Mouse (Mus musculus) olfactory bulb, adult 2 months (tissue): Measurements from ENCODE around the gene Npy4r. TPM values are rescaled to one million over a fixed set of nuclear protein-coding genes. Genes with fewer than 3 reads are reported as not detected.

ENCODE experiments used
- H3K27ac ChIP-seq: fragments of 200-500 bp; 2 replicates; pipeline ENCODE4 v1.5.1; 2012; ENCODE audit warnings: low read depth, low read length; ENCODE audit not compliant: insufficient read depth
- H3K4me1 ChIP-seq: fragments of 200-500 bp; 2 replicates; pipeline ENCODE4 v1.6.1; 2012; ENCODE audit warnings: low read length; ENCODE audit not compliant: control insufficient read depth, insufficient read depth
- H3K4me3 ChIP-seq: fragments of 200-500 bp; 2 replicates; pipeline ENCODE4 v1.5.1; 2012; ENCODE audit warnings: mild to moderate bottlenecking, low read depth, low read length, moderate library complexity; ENCODE audit not compliant: insufficient read depth
- CTCF ChIP-seq: fragments of 200-500 bp; IDR thresholded peaks from 2 replicates; pipeline ENCODE4 v1.5.1; 2012; ENCODE audit warnings: low read depth, mild to moderate bottlenecking, low read length, moderate library complexity; ENCODE audit not compliant: insufficient read depth
- POLR2A ChIP-seq: fragments of 200-500 bp; IDR thresholded peaks from 2 replicates; pipeline ENCODE4 v1.6.1; 2012; ENCODE audit warnings: mild to moderate bottlenecking, low read depth, low read length, moderate library complexity; ENCODE audit not compliant: insufficient read depth
- WGBS: fragments of 180-500 bp; shearing (Covaris S2); methylation state at CpG from one replicate; pipeline ENCODE4 v1.1.7; 2018; 5-methylcytosine and 5-hydroxymethylcytosine counted together
- polyA plus RNA-seq: library from polyadenylated mRNA; stranded (reverse); fragments of >200 nt; gene quantifications from 2 replicates; pipeline ENCODE4 v1.2.4, GENCODE M21; 2012; ENCODE audit warnings: low replicate concordance; ENCODE audit not compliant: missing spikeins, insufficient read depth, insufficient read length

The Npy4r gene
- polyA plus RNA-seq, 1 experiment: not detected

GRCm38 (mm10) chr14:34131216-34131615 is 21.1 kb downstream of the Npy4r start:
- peaks cover 2% of the 10 kb centered on the region; the same call in 1 of the 2 replicates for H3K4me1 ChIP-seq
- TF ChIP-seq CTCF (no peak), POLR2A (no peak)
- 73% methylated on average over 6 of the region's 6 CpGs for WGBS
- H3K27ac ChIP-seq: no peak overlapping the region
- H3K4me3 ChIP-seq: no peak overlapping the region

- WGBS: 92% methylated on average over 4 of the region's 4 CpGs
- no peak overlapping the region for H3K27ac ChIP-seq
- H3K4me1 ChIP-seq: no peaks in the 10 kb centered on the region
- no peak for TF ChIP-seq CTCF
- TF ChIP-seq POLR2A: no peak
- H3K4me3 ChIP-seq: no peak overlapping the region
Measured at GRCm38 (mm10) chr14:34121691-34122090, 30.6 kb downstream of the Npy4r start.

- Histone ChIP-seq H3K27ac (no peak overlapping the region), H3K4me3 (no peak overlapping the region), H3K4me1 (no peaks in the 10 kb centered on the region)
- WGBS: 97% methylated on average over 3 of the region's 3 CpGs
- no peak for TF ChIP-seq CTCF
- no peak for TF ChIP-seq POLR2A
Measured at GRCm38 (mm10) chr14:34120923-34121351, 31.4 kb downstream of the Npy4r start.

GRCm38 (mm10) chr14:34120016-34120910 is 32.0 kb downstream of the Npy4r start:
- H3K4me1 ChIP-seq: no peaks in the 10 kb centered on the region
- TF ChIP-seq CTCF: no peak
- no peak for TF ChIP-seq POLR2A
- WGBS: 84% methylated on average over 12 of the region's 12 CpGs

GRCm38 (mm10) chr14:34119046-34119723 is 33.1 kb downstream of the Npy4r start:
- no peaks in the 10 kb centered on the region for H3K4me1 ChIP-seq
- WGBS: 73% methylated on average over 7 of the region's 7 CpGs
- no peak overlapping the region for H3K4me3 ChIP-seq
- TF ChIP-seq CTCF: no peak
- TF ChIP-seq POLR2A: no peak
- H3K27ac ChIP-seq: no peak overlapping the region

More at GRCm38 (mm10) chr14:34120016-34120910, 32.0 kb downstream of the Npy4r start:
- H3K4me3 ChIP-seq: no peak overlapping the region
- no peak overlapping the region for H3K27ac ChIP-seq

- H3K4me1 ChIP-seq: no peaks in the 10 kb centered on the region
- WGBS: 89% methylated on average over 4 of the region's 4 CpGs
- TF ChIP-seq POLR2A: no peak
- no peak for TF ChIP-seq CTCF
- no peak overlapping the region for H3K27ac ChIP-seq
- no peak overlapping the region for H3K4me3 ChIP-seq
Measured at GRCm38 (mm10) chr14:34114311-34114710, 38.0 kb downstream of the Npy4r start.

GRCm38 (mm10) chr14:34107594-34107993 is 44.7 kb downstream of the Npy4r start:
- Histone ChIP-seq H3K27ac (no peak overlapping the region), H3K4me3 (no peak overlapping the region), H3K4me1 (no peaks in the 10 kb centered on the region)
- no peak for TF ChIP-seq CTCF
- TF ChIP-seq POLR2A: no peak
- WGBS: 84% methylated on average over 4 of the region's 4 CpGs

GRCm38 (mm10) chr14:34106389-34107062 is 45.8 kb downstream of the Npy4r start:
- Histone ChIP-seq H3K27ac (no peak overlapping the region), H3K4me3 (no peak overlapping the region), H3K4me1 (no peaks in the 10 kb centered on the region)
- 64% methylated on average over 12 of the region's 12 CpGs for WGBS
- TF ChIP-seq POLR2A (no peak), CTCF (peak; percentile 7; the same call in 1 of the 2 replicates)
